ENCODE assay signal across 18 mouse cellular contexts in genomic region chr14:33514756-33515285, GRCm38 (mm10). TPM values are rescaled to one million over a fixed set of nuclear protein-coding genes. Genes with fewer than 3 reads are reported as not detected.
"Had no signal": no experiment of that assay in that cellular context is flagged by ENCODE, and none has a peak within 500 bp of the region (broad histone marks: within the 10 kb centered on the region; RNA-seq: fewer than 3 reads in every experiment).

No protein-coding gene starts in this region.

- DNase-seq: kidney, postnatal 10 days; kidney, postnatal 4 days; lung, embryonic 14.5 days; lung, postnatal 10 days; lung, postnatal 4 days; right cerebral cortex, adult 18-20 months; thymus, adult 2 months; thymus, postnatal 25 days had no signal

- H3K4me2 ChIP-seq: limb, embryonic 15.5 days; liver, embryonic 12.5 days; lung, embryonic 14.5 days; midbrain, embryonic 11.5 days; midbrain, embryonic 15.5 days; neural tube, embryonic 15.5 days had no signal

- H3K4me3 ChIP-seq: layer of hippocampus, adult 2 months; limb, embryonic 15.5 days; liver, embryonic 12.5 days; midbrain, embryonic 15.5 days; neural tube, embryonic 15.5 days had no signal

- H3K4me1 ChIP-seq: limb, embryonic 15.5 days; liver, embryonic 12.5 days had no signal

- H3K36me3 ChIP-seq: limb, embryonic 15.5 days; liver, embryonic 12.5 days; midbrain, embryonic 15.5 days; neural tube, embryonic 15.5 days had no signal

- H3K27ac ChIP-seq: limb, embryonic 15.5 days; liver, embryonic 12.5 days; midbrain, embryonic 15.5 days; neural tube, embryonic 15.5 days; stomach, postnatal 0 days had no signal

- H3K27me3 ChIP-seq: liver, embryonic 12.5 days; midbrain, embryonic 15.5 days; neural tube, embryonic 15.5 days had no signal

- H3K9me3 ChIP-seq: limb, embryonic 15.5 days; liver, embryonic 12.5 days; midbrain, embryonic 15.5 days; neural tube, embryonic 15.5 days had no signal

- ATAC-seq: liver, embryonic 12.5 days; midbrain, embryonic 15.5 days had no signal

- H3K9ac ChIP-seq: limb, embryonic 15.5 days; liver, embryonic 12.5 days; lung, embryonic 14.5 days; midbrain, embryonic 15.5 days; neural tube, embryonic 15.5 days had no signal

RNA-seq across cellular contexts. Expression of gene Frmpd2, which starts 43.3 kb away (rescaled TPM):
- total RNA-seq: megakaryocyte, adult 5-6 weeks had no signal
- polyA plus RNA-seq: kidney, embryonic 14.5 days; limb, embryonic 15.5 days; liver, embryonic 12.5 days; liver, embryonic 16.5 days; lung, embryonic 14.5 days; neural tube, embryonic 15.5 days; stomach, postnatal 0 days had no signal
